Mouse (Mus musculus): ENCODE data around the gene Utp4.

- TF ChIP-seq CTCF (IDR thresholded peaks at IDR 0.05), result no peak
- TF ChIP-seq EP300 (IDR thresholded peaks at IDR 0.05; ENCODE audit: insufficient read depth, low read depth, low read length), result no peak
Measured at GRCm38 (mm10) chr8:106937081-106937800, 43.8 kb downstream of the Utp4 start.

Data from heart, adult 2 months (tissue).